Mouse (Mus musculus): ENCODE data around the gene Rap1gap2.

Rap1gap2 gene

GRCm38 (mm10) chr11:74574768-74575434 is 35.8 kb downstream of the Rap1gap2 start:
- DNase-seq (ENCODE audit: low read depth, low spot score), result no peak

- DNase-seq (ENCODE audit: low read depth, low spot score), result no peak
Observed at GRCm38 (mm10) chr11:74572459-74573061, 38.2 kb downstream of the Rap1gap2 start.

- no peak for DNase-seq (ENCODE audit: low read depth, low spot score)
Observed at GRCm38 (mm10) chr11:74569735-74570134, 41.0 kb downstream of the Rap1gap2 start.

- no peak for DNase-seq (ENCODE audit: low read depth, low spot score)
Observed at GRCm38 (mm10) chr11:74568463-74568862, 42.3 kb downstream of the Rap1gap2 start.

GRCm38 (mm10) chr11:74568004-74568403 is 42.7 kb downstream of the Rap1gap2 start:
- no peak for DNase-seq (ENCODE audit: low read depth, low spot score)

- no peak for DNase-seq (ENCODE audit: low read depth, low spot score)
Observed at GRCm38 (mm10) chr11:74566326-74566874, 44.3 kb downstream of the Rap1gap2 start.

GRCm38 (mm10) chr11:74561392-74561791 is 49.3 kb downstream of the Rap1gap2 start:
- no peak for DNase-seq (ENCODE audit: low read depth, low spot score)

- DNase-seq (ENCODE audit: low read depth, low spot score), result no peak
Observed at GRCm38 (mm10) chr11:74560600-74561227, 50.0 kb downstream of the Rap1gap2 start.

GRCm38 (mm10) chr11:74559793-74560433 is 50.8 kb downstream of the Rap1gap2 start:
- DNase-seq (ENCODE audit: low read depth, low spot score), result no peak

GRCm38 (mm10) chr11:74558933-74559332 is 51.8 kb downstream of the Rap1gap2 start:
- DNase-seq (ENCODE audit: low read depth, low spot score), result no peak

- no peak for DNase-seq (ENCODE audit: low read depth, low spot score)
Observed at GRCm38 (mm10) chr11:74557456-74558230, 53.1 kb downstream of the Rap1gap2 start.

GRCm38 (mm10) chr11:74555716-74556374 is 54.9 kb downstream of the Rap1gap2 start:
- DNase-seq (ENCODE audit: low read depth, low spot score), result peak; percentile 72

GRCm38 (mm10) chr11:74554683-74555341 is 55.9 kb downstream of the Rap1gap2 start:
- DNase-seq (ENCODE audit: low read depth, low spot score), result peak; percentile 87

GRCm38 (mm10) chr11:74551568-74551967 is 59.1 kb downstream of the Rap1gap2 start:
- DNase-seq (ENCODE audit: low read depth, low spot score), result no peak

GRCm38 (mm10) chr11:74550615-74551102 is 60.1 kb downstream of the Rap1gap2 start:
- DNase-seq (ENCODE audit: low read depth, low spot score), result no peak

GRCm38 (mm10) chr11:74548781-74549382 is 61.8 kb downstream of the Rap1gap2 start:
- peak; percentile 88 for DNase-seq (ENCODE audit: low read depth, low spot score)

GRCm38 (mm10) chr11:74546933-74547694 is 63.6 kb downstream of the Rap1gap2 start:
- peak; percentile 85 for DNase-seq (ENCODE audit: low read depth, low spot score)

GRCm38 (mm10) chr11:74546165-74546564 is 64.5 kb downstream of the Rap1gap2 start:
- peak; percentile 80 for DNase-seq (ENCODE audit: low read depth, low spot score)

GRCm38 (mm10) chr11:74545560-74545959 is 65.2 kb downstream of the Rap1gap2 start:
- no peak for DNase-seq (ENCODE audit: low read depth, low spot score)

Data from R1 (cell line).